Mouse (Mus musculus) right cerebral cortex, adult 18-20 months (tissue): ENCODE measurements at regions not wholly inside any gene's neighbourhood (a gene's known extent, or its start where the extent isn't known, plus 50 kb on each side); places are given as distances from the start of the nearest gene placed in this dataset.

ENCODE experiments used
- DNase-seq: peaks from one replicate; pipeline ENCODE4 v3.0.0; 2022; ENCODE audit warnings: mixed read lengths

DNA sequence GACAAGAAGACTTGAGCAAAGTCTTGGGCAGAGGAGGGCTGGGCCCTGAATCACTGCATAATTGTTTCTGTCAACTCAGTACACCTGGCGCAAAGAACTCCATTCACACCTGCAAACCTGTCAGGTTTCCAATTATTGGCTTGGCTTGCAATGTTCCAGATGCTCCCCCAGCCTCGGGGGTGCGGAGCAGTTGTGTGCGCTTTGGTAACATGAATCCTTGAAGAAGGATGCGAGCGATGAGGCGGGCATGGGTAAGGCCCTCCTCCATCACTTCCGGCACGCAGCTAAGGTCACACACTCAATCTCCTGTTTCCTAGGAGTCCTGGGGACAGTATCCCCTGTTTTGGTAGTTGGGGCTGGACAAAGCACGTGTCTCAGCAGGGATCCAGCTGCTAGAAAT lies 81.6 kb upstream of the Pcdh8 start:
- no peak for DNase-seq

DNA sequence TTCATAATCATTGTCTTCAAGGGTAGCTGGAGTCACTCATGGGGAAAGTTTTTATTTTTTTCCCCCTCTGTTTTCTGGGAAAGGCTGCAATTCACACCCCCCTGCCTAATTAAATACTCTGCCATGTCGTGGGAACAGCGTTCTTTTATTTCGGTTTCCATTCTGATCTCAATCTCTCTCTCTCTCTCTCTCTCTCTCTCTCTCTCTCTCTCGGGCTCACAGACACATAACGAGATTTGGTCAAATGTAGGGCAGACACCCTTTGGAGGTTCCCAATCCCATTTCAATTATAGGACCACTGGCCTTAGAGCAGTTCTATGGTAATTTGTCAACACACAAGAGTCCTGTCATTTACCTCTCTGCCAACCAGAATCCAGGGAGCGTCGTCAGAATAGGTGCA lies 80.7 kb upstream of the Pcdh8 start:
- DNase-seq, result no peak

DNA sequence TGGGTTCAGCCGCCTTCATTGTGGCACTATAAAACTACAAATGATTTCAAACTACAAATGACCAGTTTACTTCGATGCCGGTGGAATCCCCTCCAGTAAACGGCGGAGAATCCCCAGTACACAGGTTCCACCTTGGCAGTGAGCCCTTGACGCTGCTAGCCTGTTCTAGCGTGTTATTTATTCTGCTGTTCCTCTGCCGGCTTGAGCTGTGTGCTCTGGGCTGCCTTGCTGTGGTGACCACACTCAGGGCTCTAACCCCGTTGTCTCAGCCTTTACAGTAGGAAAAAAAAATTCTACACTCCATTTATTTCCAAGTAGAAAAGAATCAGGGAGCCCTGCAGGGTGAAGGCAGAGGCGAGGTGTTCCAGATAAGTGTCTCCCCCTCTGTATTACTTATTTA lies 80.1 kb upstream of the Pcdh8 start:
- DNase-seq, result no peak

DNA sequence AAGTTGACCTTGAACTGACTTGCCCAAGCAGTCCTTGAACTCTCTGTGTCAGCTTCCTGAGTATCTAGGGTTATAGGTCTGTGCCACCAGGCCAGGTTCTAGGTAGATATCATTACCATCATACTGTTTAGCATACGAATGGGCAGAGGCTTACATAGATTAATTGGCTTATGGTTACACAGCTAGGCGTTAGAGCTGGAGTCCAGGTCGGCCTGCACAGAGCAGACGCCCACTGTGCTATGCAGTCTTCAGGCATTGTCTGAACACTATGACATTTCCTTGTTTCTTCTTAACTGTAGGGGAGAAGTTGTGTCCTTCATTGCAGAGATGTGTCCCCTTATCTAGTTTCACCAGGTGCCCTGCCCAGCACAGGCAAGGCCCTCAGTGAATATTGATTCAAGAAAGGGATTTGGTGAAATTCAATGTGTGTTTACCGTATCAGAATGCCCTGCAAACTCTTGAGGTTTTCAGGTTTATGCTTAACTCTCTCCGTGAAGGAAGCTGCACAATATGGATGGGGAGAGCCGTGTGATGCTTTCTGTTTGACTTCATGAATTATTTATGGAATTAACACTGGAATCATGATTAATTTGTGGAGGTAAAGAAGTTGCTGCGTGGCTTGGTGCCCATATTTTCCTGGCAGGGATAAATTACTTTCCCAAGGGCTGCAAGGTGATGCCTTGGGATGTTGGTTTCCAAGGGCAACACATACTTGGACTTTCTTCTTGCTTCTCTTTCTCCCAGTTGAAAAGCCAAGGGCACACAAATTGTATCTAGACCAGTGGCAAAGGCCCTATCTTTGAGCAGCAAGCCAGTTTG lies 78.7 kb upstream of the Pcdh8 start:
- DNase-seq, result no peak

DNA sequence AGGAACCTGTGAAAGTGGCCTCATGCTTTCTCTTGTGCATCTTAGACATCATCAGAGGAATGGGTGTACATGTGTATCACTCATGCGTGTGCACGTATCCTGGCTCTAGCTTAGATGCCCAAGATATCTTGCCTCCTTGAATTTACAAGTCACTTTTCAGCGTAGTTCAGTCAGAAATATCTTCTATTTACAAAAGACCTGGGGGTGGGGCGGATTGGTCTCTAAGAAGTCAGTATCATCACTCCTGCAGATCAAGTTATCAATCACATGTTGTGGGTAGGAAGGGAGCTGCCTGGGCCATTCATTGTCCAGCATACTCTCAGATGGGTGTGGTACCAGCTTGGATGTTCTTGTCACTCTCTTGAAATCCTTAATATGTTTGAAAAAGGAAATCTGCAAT lies 77.0 kb upstream of the Pcdh8 start:
- DNase-seq, result no peak

DNA sequence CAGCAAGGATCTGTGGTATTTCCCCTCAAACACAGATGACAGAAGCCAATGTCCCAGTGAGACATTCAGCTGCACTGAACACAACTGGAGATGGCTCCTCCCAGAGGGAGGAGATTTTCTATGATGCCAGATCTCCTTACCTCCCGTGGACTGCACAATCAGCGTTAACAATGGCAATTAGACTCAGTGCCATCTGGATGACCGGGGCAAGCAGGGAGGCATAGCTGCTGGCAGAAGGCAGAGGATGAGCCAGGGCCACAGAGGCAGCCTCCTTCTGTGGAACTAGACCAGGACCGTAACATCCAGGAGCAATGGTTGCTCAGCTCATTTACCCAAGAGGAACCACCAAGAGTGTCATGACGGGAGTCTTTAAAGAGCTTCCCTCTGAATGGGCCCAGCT lies 73.2 kb upstream of the Pcdh8 start:
- DNase-seq, result no peak

DNA sequence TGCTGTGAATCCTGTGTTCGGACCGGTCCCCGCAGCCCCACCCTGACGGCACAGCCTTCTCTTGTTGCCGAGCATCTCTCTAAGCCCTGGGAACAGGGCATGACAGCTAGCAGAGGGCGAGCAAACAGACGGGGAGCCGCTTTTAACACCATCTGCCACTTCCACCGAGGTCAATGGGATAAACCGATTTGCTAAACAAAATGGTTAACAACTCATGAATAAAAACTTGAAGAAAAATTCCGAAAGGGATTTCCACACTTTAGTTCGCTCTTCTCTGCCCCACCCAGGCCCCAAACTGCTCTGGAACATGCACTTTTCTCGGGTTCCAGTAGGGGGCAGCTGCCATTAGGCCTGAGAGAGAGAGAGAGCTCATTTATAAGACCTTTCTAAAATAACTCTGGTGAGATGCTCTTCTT lies 72.0 kb upstream of the Pcdh8 start:
- peak; percentile 31 for DNase-seq

DNA sequence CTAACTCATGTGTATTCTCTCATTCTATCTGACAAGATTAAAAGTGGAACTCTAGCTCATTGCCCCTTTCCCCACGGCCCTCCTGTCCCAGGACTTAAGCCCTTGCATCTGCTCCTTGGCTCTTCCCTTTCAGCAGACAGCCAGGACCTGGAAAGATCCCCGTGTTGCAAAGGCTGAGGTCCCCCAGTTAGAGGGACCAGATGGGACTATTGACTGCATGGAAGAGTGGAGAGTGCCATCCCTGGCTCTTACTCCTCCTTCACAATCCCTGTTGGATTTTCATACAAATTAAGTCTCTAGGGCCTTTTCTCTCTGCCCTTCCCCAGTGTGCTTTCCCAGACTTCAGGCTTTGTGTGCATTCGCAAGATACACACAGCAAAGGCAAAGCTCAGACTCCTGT lies 71.6 kb upstream of the Pcdh8 start:
- no peak for DNase-seq

DNA sequence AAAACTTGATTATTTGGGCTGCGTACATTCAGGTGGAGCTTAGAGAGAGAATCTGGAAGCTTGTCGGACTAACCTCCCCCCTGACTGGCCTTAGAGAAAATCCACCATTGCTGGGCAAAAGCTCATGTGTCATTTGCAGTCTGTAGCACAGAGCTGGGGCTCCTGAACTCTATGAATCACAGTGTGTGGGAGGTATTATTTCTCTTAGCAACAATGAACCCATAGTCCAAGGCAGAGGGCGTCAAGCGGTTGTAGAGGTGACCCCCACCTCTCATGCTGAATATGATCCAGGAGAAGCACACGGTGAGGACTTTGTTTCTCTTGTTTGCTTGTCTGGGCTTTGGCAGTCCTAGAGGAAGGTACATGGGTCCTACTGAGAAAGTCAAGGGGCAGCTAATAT lies 66.0 kb upstream of the Pcdh8 start:
- DNase-seq, result no peak

DNA sequence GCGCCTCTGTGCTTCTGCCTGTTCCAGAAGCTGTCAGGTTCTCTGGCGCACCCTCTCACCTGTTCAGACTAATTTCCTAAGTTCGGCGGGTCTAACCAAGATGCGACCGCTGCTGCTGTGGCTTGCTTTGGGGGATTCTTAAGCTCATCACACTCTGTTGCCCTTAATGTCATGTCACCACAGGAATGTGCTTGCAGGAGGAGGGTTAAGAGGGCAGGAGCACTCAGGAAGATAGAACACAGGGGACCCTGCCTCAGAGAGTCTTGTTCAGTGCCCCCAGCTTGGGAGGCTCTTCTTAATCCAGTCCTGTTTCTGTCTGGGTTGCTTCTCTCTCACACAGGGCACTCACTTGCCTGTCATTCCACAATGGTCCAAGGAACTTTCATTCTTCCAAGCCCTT lies 65.1 kb upstream of the Pcdh8 start:
- no peak for DNase-seq

DNA sequence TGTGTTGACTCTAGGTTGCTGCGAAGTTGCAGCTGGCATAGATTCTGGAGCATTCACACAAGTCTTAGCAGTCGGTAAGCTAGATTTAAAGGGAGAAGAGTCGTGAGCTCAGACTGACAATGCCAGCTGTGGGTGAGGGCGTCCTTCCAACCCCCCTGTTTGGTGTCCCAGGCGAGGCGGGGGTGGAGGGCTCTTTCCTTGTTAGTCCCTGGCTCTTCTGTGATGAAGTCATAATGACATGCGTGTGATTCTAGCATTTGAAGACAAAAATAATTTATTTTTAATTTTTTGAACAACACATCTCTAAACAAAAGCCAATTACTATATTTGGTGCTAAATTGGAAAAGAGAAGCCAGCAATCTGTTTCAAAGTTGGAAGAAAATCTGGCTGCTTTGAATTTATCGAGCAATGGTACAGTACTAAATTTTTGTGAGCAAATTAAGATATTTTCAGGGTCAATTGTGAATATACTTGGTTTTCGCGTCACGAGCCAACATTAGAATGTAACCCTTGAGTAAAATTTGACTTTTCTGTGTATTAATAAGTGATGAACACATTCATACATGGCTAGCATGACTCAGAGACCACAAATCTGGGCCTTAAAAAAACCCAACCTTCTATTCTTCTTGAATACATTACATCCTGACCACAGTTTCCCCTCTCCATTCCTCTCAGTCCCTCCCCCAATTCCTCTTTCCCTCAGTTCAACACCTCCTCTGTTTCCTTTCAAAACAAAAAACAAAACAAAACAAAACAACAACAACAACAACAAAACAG lies 53.7 kb upstream of the Pcdh8 start:
- peak; percentile 50 for DNase-seq

DNA sequence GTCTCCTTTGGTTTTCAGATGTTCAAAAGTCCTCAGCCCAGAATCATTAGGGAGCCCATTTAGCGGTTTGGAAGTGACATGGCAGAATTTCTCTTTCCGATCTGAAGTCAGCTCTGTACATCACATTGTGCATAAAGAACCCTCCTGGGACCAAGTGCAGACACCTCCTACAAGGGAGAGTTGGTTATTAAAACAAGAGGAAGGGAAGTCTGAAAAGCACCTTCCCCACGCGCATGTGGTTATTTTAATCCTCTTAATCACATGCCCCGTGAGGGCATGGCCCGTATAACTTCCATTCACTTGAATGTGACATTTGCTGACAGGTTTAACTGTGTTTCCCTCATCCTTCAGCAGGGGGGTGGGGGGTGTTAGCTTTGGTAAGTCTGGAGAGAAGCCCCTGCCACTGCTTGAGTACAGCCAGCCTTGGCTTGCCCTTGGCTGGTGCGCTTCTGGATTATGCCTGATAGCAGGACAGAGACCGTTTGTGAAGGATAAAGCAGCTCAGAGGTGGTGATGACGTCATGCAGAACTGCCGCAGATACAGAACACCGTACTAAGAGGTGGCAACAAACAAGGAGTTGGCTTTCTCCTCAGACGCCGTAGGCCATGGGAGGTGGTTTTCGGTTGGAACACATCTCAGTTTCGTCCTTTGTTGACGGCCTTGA lies 51.5 kb upstream of the Pcdh8 start:
- DNase-seq, result no peak

DNA sequence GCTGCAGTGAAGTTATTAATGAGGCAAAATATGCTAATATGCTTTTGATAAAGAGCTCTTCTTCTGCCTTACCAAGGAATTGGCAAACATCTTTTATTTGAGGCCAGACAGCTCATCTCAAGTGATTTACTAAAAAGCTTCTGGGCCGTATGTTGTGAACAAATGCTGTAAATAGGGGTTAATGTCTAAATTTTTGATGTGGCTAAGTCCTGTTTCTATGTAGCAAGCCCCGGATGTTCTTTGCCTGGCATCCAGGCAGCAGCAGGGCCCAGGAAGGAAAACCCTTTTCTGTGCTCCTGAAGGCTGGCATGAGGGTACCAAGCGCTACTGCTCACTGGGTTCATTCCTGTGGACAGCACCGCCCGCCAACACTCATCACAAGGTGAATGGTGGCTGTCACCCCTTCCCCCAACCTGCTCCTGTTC lies 50.9 kb upstream of the Pcdh8 start:
- DNase-seq, result no peak

DNA sequence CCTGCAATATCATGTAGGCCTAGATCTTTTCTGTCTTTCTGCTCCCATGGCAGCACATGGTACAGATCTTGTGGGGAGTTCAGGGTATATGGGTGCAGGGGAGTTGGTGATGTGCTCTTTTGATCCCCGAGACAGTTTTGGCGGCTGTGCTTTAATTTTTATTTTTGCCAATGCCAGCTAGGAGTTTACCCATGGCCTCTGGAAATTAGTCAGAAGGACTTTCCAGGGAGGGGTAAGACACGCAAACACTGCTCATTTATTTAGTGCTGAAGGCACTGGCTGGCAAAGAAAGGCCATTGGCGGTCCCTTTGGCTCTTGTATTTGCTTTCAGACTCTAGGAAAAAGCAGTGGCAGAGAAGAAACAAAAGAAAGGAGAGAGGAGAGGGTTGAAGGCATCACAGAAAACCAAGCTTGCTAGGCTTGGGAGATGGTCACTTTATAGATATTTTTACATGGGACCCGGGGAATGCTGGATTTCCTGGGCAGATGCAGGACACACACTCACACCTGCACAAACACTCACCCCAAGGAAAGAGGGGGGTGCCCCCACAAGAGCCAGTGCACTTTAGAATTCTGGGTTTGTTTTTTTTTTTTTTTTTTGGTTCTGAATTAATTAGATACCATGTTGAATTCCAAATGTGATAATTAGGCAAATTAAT lies 50.4 kb upstream of the Pcdh8 start:
- DNase-seq, result no peak
